Mouse (Mus musculus): ENCODE results near the gene Zfp444. TPM values are rescaled to one million over a fixed set of nuclear protein-coding genes. Genes with fewer than 3 reads are reported as not detected.

The Zfp444 gene
- total and polyA plus RNA-seq, 3 experiments = 16.2 to 24.2 TPM; not detected in 1

GRCm38 (mm10) chr7:6186756-6187155, 14.7 kb downstream of the Zfp444 start:
- no peaks in the 10 kb centered on the region for H3K27me3 ChIP-seq (ENCODE audit: control insufficient read depth in 1 of 2, insufficient read depth in 2 of 2, low read length in 2 of 2)
- H3K36me3 ChIP-seq (ENCODE audit: control insufficient read depth in 1 of 2, insufficient read depth in 2 of 2, low read length in 2 of 2) = no peaks in the 10 kb centered on the region
- no peaks in the 10 kb centered on the region; a peak in 1 of 4 replicates for H3K4me1 ChIP-seq (ENCODE audit: control insufficient read depth in 1 of 2, insufficient read depth in 2 of 2, low read length in 2 of 2)
- no peaks in the 10 kb centered on the region for H3K9me3 ChIP-seq (replicated peaks; ENCODE audit: insufficient read depth, low read length)
- no peak overlapping the region for H3K4me3 ChIP-seq (ENCODE audit: control insufficient read depth in 1 of 2, insufficient read depth in 1 of 2, low read depth in 2 of 2, low read length in 2 of 2)
- no peak for DNase-seq (ENCODE audit: low read depth, low spot score)
- no peak overlapping the region for H3K27ac ChIP-seq (ENCODE audit: control insufficient read depth, low read depth, low read length)
- no peak overlapping the region for H3K9ac ChIP-seq (ENCODE audit: control insufficient read depth, low read depth, low read length, poor library complexity, severe bottlenecking)
- no peak for TF ChIP-seq POLR2AphosphoS5 (IDR thresholded peaks at IDR 0.05; ENCODE audit: borderline replicate concordance, low read depth, low read length)
- no peak for TF ChIP-seq ETS1 (IDR thresholded peaks at IDR 0.05; ENCODE audit: low read depth, low read length)
- no peak for TF ChIP-seq TBP (IDR thresholded peaks at IDR 0.05; ENCODE audit: low read depth, low read length)
- no peak for TF ChIP-seq SMC3 (IDR thresholded peaks at IDR 0.05; ENCODE audit: low read depth, low read length)
- no peak for TF ChIP-seq ZNF384 (IDR thresholded peaks at IDR 0.05; ENCODE audit: low read depth, low read length)
- TF ChIP-seq BHLHE40 (IDR thresholded peaks at IDR 0.05; ENCODE audit: borderline replicate concordance, low read depth, low read length) = no peak
- no peak for TF ChIP-seq CHD1 (IDR thresholded peaks at IDR 0.05; ENCODE audit: low read depth, low read length)
- no peak for TF ChIP-seq HCFC1 (IDR thresholded peaks at IDR 0.05; ENCODE audit: low read depth, low read length)
- no peak for TF ChIP-seq MYC (IDR thresholded peaks at IDR 0.05; ENCODE audit: low read depth, low read length)
- no peak for TF ChIP-seq MAFK (IDR thresholded peaks at IDR 0.05; ENCODE audit: borderline replicate concordance, low read depth, low read length)
- no peak for TF ChIP-seq MEF2A (IDR thresholded peaks at IDR 0.05; ENCODE audit: extremely low read depth, insufficient replicate concordance, low read depth, low read length, poor library complexity, severe bottlenecking)
- no peak for TF ChIP-seq KAT2A (conservative IDR thresholded peaks at IDR 0.05; ENCODE audit: low read depth, low read length)
- no peak for TF ChIP-seq USF2 (IDR thresholded peaks at IDR 0.05; ENCODE audit: borderline replicate concordance in 1 of 2, insufficient read depth in 1 of 2, low read depth in 1 of 2, low read length in 2 of 2)
- no peak for TF ChIP-seq JUND (IDR thresholded peaks at IDR 0.05; ENCODE audit: low read depth, low read length)
- TF ChIP-seq RCOR1 (IDR thresholded peaks at IDR 0.05; ENCODE audit: low read depth, low read length) = no peak
- TF ChIP-seq GABPA (IDR thresholded peaks at IDR 0.05; ENCODE audit: low read depth, low read length) = no peak
- H3K79me2 ChIP-seq (ENCODE audit: control insufficient read depth, insufficient read depth, low read length, poor library complexity) = no peaks in the 10 kb centered on the region

- no peak overlapping the region for H3K4me3 ChIP-seq (ENCODE audit: control insufficient read depth in 1 of 2, insufficient read depth in 1 of 2, low read depth in 2 of 2, low read length in 2 of 2)
- no peaks in the 10 kb centered on the region for H3K4me1 ChIP-seq (ENCODE audit: control insufficient read depth in 1 of 2, insufficient read depth in 2 of 2, low read length in 2 of 2)
- H3K27me3 ChIP-seq (ENCODE audit: control insufficient read depth in 1 of 2, insufficient read depth in 2 of 2, low read length in 2 of 2) = no peaks in the 10 kb centered on the region
- no peaks in the 10 kb centered on the region for H3K79me2 ChIP-seq (ENCODE audit: control insufficient read depth, insufficient read depth, low read length, poor library complexity)
- H3K27ac ChIP-seq (ENCODE audit: control insufficient read depth, low read depth, low read length) = no peak overlapping the region
- DNase-seq (ENCODE audit: low read depth, low spot score) = no peak
- no peaks in the 10 kb centered on the region for H3K9me3 ChIP-seq (replicated peaks; ENCODE audit: insufficient read depth, low read length)
- no peaks in the 10 kb centered on the region for H3K36me3 ChIP-seq (ENCODE audit: control insufficient read depth in 1 of 2, insufficient read depth in 2 of 2, low read length in 2 of 2)
- no peak overlapping the region for H3K9ac ChIP-seq (ENCODE audit: control insufficient read depth, low read depth, low read length, poor library complexity, severe bottlenecking)
- no peak for TF ChIP-seq CHD2 (IDR thresholded peaks at IDR 0.05; ENCODE audit: low read length)
- TF ChIP-seq CTCF (IDR thresholded peaks at IDR 0.05 in 2 of 3, conservative IDR thresholded peaks at IDR 0.05 in 1 of 3; ENCODE audit: control insufficient read depth in 1 of 3, insufficient read depth in 1 of 3, low read depth in 2 of 3, low read length in 3 of 3, poor library complexity in 1 of 3, severe bottlenecking in 1 of 3) = peak in 1 of 3 experiments; percentile 16; a peak in 1 of 6 replicates
Observed at GRCm38 (mm10) chr7:6189542-6189941, 17.5 kb downstream of the Zfp444 start.
